Mouse (Mus musculus) cortical plate, adult 2 months (tissue): Measurements from ENCODE around the gene Pcgf5. TPM values are rescaled to one million over a fixed set of nuclear protein-coding genes. Genes with fewer than 3 reads are reported as not detected.

Source experiments
- H3K27ac ChIP-seq: fragments of 200-500 bp; 2 replicates; pipeline ENCODE4 v1.5.1; 2012; ENCODE audit warnings: low read length, control low read depth, inconsistent platforms; ENCODE audit not compliant: insufficient read depth
- H3K4me1 ChIP-seq: fragments of 200-500 bp; 2 replicates; pipeline ENCODE4 v1.6.1; 2011; ENCODE audit warnings: low read length; ENCODE audit not compliant: control insufficient read depth, insufficient read depth
- H3K4me3 ChIP-seq: fragments of 200-500 bp; 2 replicates; pipeline ENCODE4 v1.5.1; 2011; ENCODE audit warnings: mild to moderate bottlenecking, low read length, control low read depth; ENCODE audit not compliant: insufficient read depth
- CTCF ChIP-seq: fragments of 200-500 bp; IDR thresholded peaks from 2 replicates; pipeline ENCODE4 v1.5.1; 2011; ENCODE audit warnings: mild to moderate bottlenecking, control low read depth, low read length; ENCODE audit not compliant: insufficient read depth; ENCODE audit errors: extremely low read depth
- POLR2A ChIP-seq: fragments of 200-500 bp; IDR thresholded peaks from 2 replicates; pipeline ENCODE4 v1.6.1; 2011; ENCODE audit warnings: mild to moderate bottlenecking, low read length, control low read depth; ENCODE audit not compliant: insufficient read depth; ENCODE audit errors: extremely low read depth
- polyA plus RNA-seq: library from polyadenylated mRNA; depleted of rRNA; stranded (reverse); fragments of >200 nt; gene quantifications from 2 replicates; pipeline ENCODE4 v1.2.3, GENCODE M21; 2012; rRNA removed

The Pcgf5 gene
- polyA plus RNA-seq, 1 experiment = 14.4 TPM

GRCm38 (mm10) chr19:36476596-36476995, 128.5 kb downstream of the Pcgf5 start:
- H3K27ac ChIP-seq = no peak overlapping the region
- no peak for TF ChIP-seq CTCF
- no peak for TF ChIP-seq POLR2A
- H3K4me1 ChIP-seq = no peaks in the 10 kb centered on the region
- no peak overlapping the region for H3K4me3 ChIP-seq

DNA sequence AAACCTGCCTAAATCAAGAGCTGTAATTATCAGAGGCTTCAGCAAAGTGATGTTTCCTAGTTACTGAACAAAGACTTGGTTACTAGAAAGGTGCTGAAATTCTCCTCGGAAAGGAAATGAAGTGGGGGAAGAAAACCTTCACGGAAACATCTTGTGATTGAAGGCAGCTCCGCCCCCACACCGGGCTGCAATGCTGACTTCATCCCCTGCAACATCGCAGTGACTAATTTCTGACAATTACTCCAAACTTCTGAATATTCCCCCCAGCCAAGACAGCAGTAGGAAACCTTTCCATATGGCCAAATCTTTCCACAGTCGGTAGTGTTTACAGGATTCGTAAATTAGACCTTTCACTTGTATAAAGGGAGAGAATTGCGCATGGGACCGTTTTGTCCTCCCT, 129.0 kb downstream of the Pcgf5 start:
- no peaks in the 10 kb centered on the region for H3K4me1 ChIP-seq
- no peak overlapping the region for H3K27ac ChIP-seq
- TF ChIP-seq CTCF (no peak), POLR2A (no peak)
- H3K4me3 ChIP-seq = 0 out of 2 replicates have a peak overlapping the region, but pooled peaks have one; percentile 1

- H3K27ac ChIP-seq = no peak overlapping the region
These were observed 129.6 kb downstream of the Pcgf5 start for GRCm38 (mm10) chr19:36477684-36478083.

DNA sequence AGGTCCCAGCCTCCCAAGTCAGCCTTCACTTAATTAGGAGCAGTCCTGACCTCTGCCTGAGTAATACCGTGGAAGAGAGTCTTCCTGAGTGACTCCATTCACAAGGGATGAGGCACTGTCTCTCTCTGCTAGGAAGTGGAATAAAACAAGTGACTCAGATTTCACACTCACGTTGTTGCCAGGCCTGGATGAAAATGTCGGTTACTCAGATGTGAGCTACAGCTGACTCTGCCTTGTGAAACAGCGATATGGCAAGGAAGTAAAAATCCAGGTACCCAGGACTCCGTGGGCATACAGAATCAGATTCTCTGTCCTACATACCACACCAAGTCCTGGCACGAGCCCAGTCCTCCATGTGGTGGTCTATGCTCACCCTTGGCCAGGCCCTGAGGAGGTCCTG, 142.8 kb downstream of the Pcgf5 start:
- TF ChIP-seq CTCF = no peak
- TF ChIP-seq POLR2A = no peak
- Histone ChIP-seq H3K27ac (no peak overlapping the region), H3K4me1 (no peaks in the 10 kb centered on the region), H3K4me3 (no peak overlapping the region)

More at GRCm38 (mm10) chr19:36477684-36478083, 129.6 kb downstream of the Pcgf5 start:
- TF ChIP-seq CTCF (no peak), POLR2A (no peak)
- no peaks in the 10 kb centered on the region for H3K4me1 ChIP-seq
- H3K4me3 ChIP-seq = 0 out of 2 replicates have a peak overlapping the region, but pooled peaks have one; percentile 1

GRCm38 (mm10) chr19:36495555-36495954, 147.4 kb downstream of the Pcgf5 start:
- Histone ChIP-seq H3K27ac (no peak overlapping the region), H3K4me1 (no peaks in the 10 kb centered on the region; the same call in 1 of the 2 replicates), H3K4me3 (no peak overlapping the region)
- no peak for TF ChIP-seq CTCF
- no peak for TF ChIP-seq POLR2A

GRCm38 (mm10) chr19:36496532-36496931, 148.4 kb downstream of the Pcgf5 start:
- TF ChIP-seq POLR2A = no peak
- no peak for TF ChIP-seq CTCF
- H3K4me3 ChIP-seq = no peak overlapping the region
- H3K27ac ChIP-seq = no peak overlapping the region
- H3K4me1 ChIP-seq = no peaks in the 10 kb centered on the region; the same call in 1 of the 2 replicates

DNA sequence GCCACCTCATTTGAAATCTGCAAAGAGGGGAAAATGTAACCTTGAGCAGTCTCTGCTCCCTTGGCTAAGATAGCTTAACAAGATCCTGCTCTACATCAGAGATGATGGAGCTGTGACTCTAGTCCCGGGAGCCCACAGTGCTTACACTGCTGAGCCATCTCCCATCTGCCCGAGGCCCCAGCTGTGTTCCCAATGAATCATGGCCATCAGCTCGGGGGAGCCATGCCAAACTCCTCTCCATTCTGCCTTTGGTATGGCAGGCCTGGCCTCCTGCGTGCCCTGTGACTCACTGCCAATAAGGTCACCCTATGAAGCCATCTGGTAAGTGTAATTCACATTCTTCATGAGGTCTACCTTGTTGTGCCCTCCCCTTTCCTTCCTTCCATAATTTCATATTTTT, 149.0 kb downstream of the Pcgf5 start:
- Histone ChIP-seq H3K4me1 (no peaks in the 10 kb centered on the region; the same call in 1 of the 2 replicates), H3K27ac (no peak overlapping the region), H3K4me3 (no peak overlapping the region)
- TF ChIP-seq POLR2A (no peak), CTCF (no peak)

GRCm38 (mm10) chr19:36497744-36498143, 149.6 kb downstream of the Pcgf5 start:
- Histone ChIP-seq H3K27ac (no peak overlapping the region), H3K4me1 (no peaks in the 10 kb centered on the region; the same call in 1 of the 2 replicates), H3K4me3 (no peak overlapping the region)
- no peak for TF ChIP-seq POLR2A

- TF ChIP-seq POLR2A (no peak), CTCF (no peak)
- Histone ChIP-seq H3K4me1 (no peaks in the 10 kb centered on the region), H3K27ac (no peak overlapping the region), H3K4me3 (no peak overlapping the region)
These were observed 156.6 kb downstream of the Pcgf5 start for GRCm38 (mm10) chr19:36504716-36505115.

Other genes starting within 250 kb of the Pcgf5 start
- gene Ankrd1, start 228.2 kb upstream of the Pcgf5 start, polyA plus RNA-seq = 0.10 TPM in 1 of 2 replicates, not detected in the other
- gene Hectd2, start 206.3 kb downstream of the Pcgf5 start, polyA plus RNA-seq = 12.8 and 15.0 TPM in 2 replicates